Mouse (Mus musculus): ENCODE data around the gene Nkx2-1.

Nkx2-1 gene

GRCm38 (mm10) chr12:56521106-56521840, 15.4 kb downstream of the Nkx2-1 start:
- DNase-seq, result peak in 1 of 2 experiments; percentile 26

- no peak for DNase-seq
These were observed 16.2 kb downstream of the Nkx2-1 start for GRCm38 (mm10) chr12:56520396-56521105.

GRCm38 (mm10) chr12:56519738-56520191, 16.9 kb downstream of the Nkx2-1 start:
- DNase-seq, result no peak

GRCm38 (mm10) chr12:56519071-56519737, 17.5 kb downstream of the Nkx2-1 start:
- DNase-seq, result peak in 1 of 2 experiments; percentile 26

- no peak for DNase-seq
These were observed 18.5 kb downstream of the Nkx2-1 start for GRCm38 (mm10) chr12:56518221-56518620.

GRCm38 (mm10) chr12:56514831-56515230, 21.9 kb downstream of the Nkx2-1 start:
- DNase-seq, result no peak

GRCm38 (mm10) chr12:56508413-56508812, 28.3 kb downstream of the Nkx2-1 start:
- no peak for DNase-seq

- no peak for DNase-seq
These were observed 49.7 kb downstream of the Nkx2-1 start for GRCm38 (mm10) chr12:56487046-56487445.

- DNase-seq, result no peak
These were observed 54.1 kb downstream of the Nkx2-1 start for GRCm38 (mm10) chr12:56482606-56483005.
